ENCODE assay signal across 14 mouse cellular contexts in the genomic region with DNA sequence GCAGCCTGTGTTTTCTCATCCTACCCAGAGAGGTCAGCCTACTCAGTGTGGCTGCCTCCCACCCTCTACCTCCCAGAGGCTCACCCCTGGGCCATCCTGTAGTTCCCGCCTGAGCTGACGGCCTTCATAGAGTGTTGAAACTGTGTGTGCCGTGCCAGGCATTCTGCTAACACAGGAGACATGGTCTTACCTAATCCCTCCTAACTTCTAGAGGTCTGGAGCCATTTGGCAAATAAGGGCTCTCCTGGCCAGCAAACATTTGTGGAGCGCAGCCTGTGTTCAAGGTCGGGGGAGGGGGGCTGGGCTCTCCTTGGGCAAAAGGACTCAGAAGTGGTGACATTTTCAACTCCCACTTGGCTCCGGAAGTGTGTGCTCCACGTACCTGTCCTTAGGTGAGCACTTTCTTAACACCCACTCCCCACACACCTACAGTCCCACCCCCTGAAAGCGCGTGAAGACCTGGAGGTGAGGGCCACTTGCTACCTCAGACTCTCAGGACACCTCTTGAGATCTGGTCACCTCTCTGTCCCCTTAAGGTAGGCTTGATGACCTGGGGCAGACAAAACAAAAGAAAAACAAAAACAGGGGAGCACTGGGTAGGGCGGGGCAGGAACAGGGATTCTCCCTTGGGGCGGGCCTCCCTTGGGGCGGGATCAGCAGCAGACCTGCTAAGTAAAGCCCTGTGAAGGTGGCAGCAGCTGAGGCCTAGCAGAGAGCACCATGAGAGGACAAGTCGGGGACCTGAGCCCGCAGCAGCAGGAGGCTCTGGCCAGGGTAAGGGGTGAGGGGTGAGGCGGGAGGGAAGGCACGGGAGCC. TPM values are rescaled to one million over a fixed set of nuclear protein-coding genes. Genes with fewer than 3 reads are reported as not detected.
A peak's percentile ranks its signal among the peaks of the same experiment; 100 is the strongest.
DNase-seq lines count a peak whose midpoint lies in the region; ATAC-seq and TF ChIP-seq lines count a peak whose summit lies in the region.
"Had no signal": no experiment of that assay in that cellular context is flagged by ENCODE, and none has a peak within 500 bp of the region (broad histone marks: within the 10 kb centered on the region; RNA-seq: fewer than 3 reads in every experiment).

A gene (plus strand): TSS at position 337 of the 816 bp plus-strand sequence.

- no peak for TF ChIP-seq EP300 in heart, adult 2 months (IDR thresholded peaks at IDR 0.05; ENCODE audit: insufficient read depth, low read depth, low read length)

- H3K4me1 ChIP-seq in heart, embryonic 12.5 days (replicated peaks), result peaks cover 8% of the 10 kb centered on the region; the same call in 1 of the 2 replicates
- no peaks in the 10 kb centered on the region for H3K4me1 ChIP-seq in heart, adult 2 months (ENCODE audit: control insufficient read depth, insufficient read depth, low read length)
- H3K4me1 ChIP-seq in brown adipose tissue, adult 24 weeks (ENCODE audit: control insufficient read depth, insufficient read depth, insufficient read length, low read length), result no peaks in the 10 kb centered on the region
- 0 out of 2 replicates have a peak, but pooled peaks cover 4% of the 10 kb centered on the region for H3K4me1 ChIP-seq in stomach, embryonic 16.5 days (ENCODE audit: control insufficient read depth, insufficient read depth, low read length)
- H3K4me1 ChIP-seq: forebrain, embryonic 12.5 days; midbrain, embryonic 12.5 days had no signal

- no peak within 1 kb of the TSS for H3K27ac ChIP-seq in heart, embryonic 12.5 days (ENCODE audit: poor library complexity, severe bottlenecking)
- no peak within 1 kb of the TSS for H3K27ac ChIP-seq in heart, adult 2 months
- peak within 1 kb of the TSS; percentile 93 for H3K27ac ChIP-seq in brown adipose tissue, adult 24 weeks (replicated peaks; ENCODE audit: low read depth, low read length)
- H3K27ac ChIP-seq in stomach, embryonic 16.5 days (ENCODE audit: low read length), result no peak within 1 kb of the TSS
- H3K27ac ChIP-seq: forebrain, embryonic 12.5 days; midbrain, embryonic 12.5 days had no signal

- peaks cover 23% of the 10 kb centered on the region for H3K27me3 ChIP-seq in heart, embryonic 12.5 days (replicated peaks)
- no peaks in the 10 kb centered on the region; the same call in 1 of the 2 replicates for H3K27me3 ChIP-seq in heart, adult 2 months (ENCODE audit: control insufficient read depth, insufficient read depth, low read length)
- no peaks in the 10 kb centered on the region; the same call in 1 of the 2 replicates for H3K27me3 ChIP-seq in stomach, embryonic 16.5 days (ENCODE audit: control insufficient read depth, insufficient read depth, low read length)

- TF ChIP-seq CTCF in heart, adult 2 months (IDR thresholded peaks at IDR 0.05), result no peak

- TF ChIP-seq POLR2A in heart, adult 2 months (IDR thresholded peaks at IDR 0.05; ENCODE audit: insufficient read depth, low read depth, low read length), result no peak

- no peaks in the 10 kb centered on the region for H3K36me3 ChIP-seq in heart, embryonic 12.5 days
- H3K36me3 ChIP-seq in heart, adult 2 months (ENCODE audit: control insufficient read depth, insufficient read depth, low read length), result no peaks in the 10 kb centered on the region
- H3K36me3 ChIP-seq in stomach, embryonic 16.5 days (ENCODE audit: control insufficient read depth, insufficient read depth, low read length), result no peaks in the 10 kb centered on the region
- H3K36me3 ChIP-seq: forebrain, embryonic 12.5 days; midbrain, embryonic 12.5 days had no signal

- no peak for DNase-seq in heart, adult 2 months
- peak; percentile 85 to 90 for DNase-seq in lung, adult 18-20 months
- no peak for DNase-seq in right cerebral cortex, postnatal 25 days
- DNase-seq in cerebellum, adult 9-11 months, result no peak
- no peak for DNase-seq in cerebellum, adult 11 months
- DNase-seq: heart, postnatal 36 days; kidney, adult 8-10 months had no signal

- H3K9ac ChIP-seq in heart, embryonic 12.5 days, result no peak within 1 kb of the TSS
- H3K9ac ChIP-seq in heart, adult 2 months (ENCODE audit: low read depth, low read length), result no peak within 1 kb of the TSS
- H3K9ac ChIP-seq in stomach, embryonic 16.5 days (ENCODE audit: low read length), result peak within 1 kb of the TSS; percentile 35
- H3K9ac ChIP-seq: forebrain, embryonic 12.5 days; midbrain, embryonic 12.5 days had no signal

- 0 out of 2 replicates have a peak, but pooled peaks have one; percentile 15 for ATAC-seq in heart, embryonic 12.5 days (ENCODE audit: insufficient number of reproducible peaks, low FRiP score)
- ATAC-seq in stomach, embryonic 16.5 days (ENCODE audit: insufficient read depth, low FRiP score), result peak; percentile 38; the same call in 1 of the 2 replicates

- no peak within 1 kb of the TSS for H3K4me2 ChIP-seq in heart, embryonic 12.5 days
- H3K4me2 ChIP-seq in stomach, embryonic 16.5 days (ENCODE audit: low read depth, low read length), result no peak within 1 kb of the TSS
- H3K4me2 ChIP-seq: forebrain, embryonic 12.5 days; midbrain, embryonic 12.5 days had no signal

- no peaks in the 10 kb centered on the region for H3K9me3 ChIP-seq in heart, embryonic 12.5 days (replicated peaks)
- H3K9me3 ChIP-seq in stomach, embryonic 16.5 days (replicated peaks; ENCODE audit: control insufficient read depth, low read length), result no peaks in the 10 kb centered on the region
- H3K9me3 ChIP-seq: forebrain, embryonic 12.5 days; midbrain, embryonic 12.5 days had no signal

- no peaks in the 10 kb centered on the region for H3K79me2 ChIP-seq in heart, adult 2 months (replicated peaks; ENCODE audit: control insufficient read depth, insufficient read depth, low read length)

- intact Hi-C loops in heart, adult 2 months (cut with DNase I), result no loop called here

- 26% methylated on average over 16 of the region's 16 CpGs for WGBS in heart, embryonic 12.5 days
- WGBS in heart, adult 2 months, result 48% methylated on average over 16 of the region's 16 CpGs
- WGBS in stomach, embryonic 16.5 days, result 32% methylated on average over 16 of the region's 16 CpGs

- H3K4me3 ChIP-seq in heart, embryonic 12.5 days, result no peak within 1 kb of the TSS
- H3K4me3 ChIP-seq in heart, adult 2 months, result no peak within 1 kb of the TSS
- H3K4me3 ChIP-seq in brown adipose tissue, adult 24 weeks (ENCODE audit: insufficient read depth, low read depth, low read length), result peak within 1 kb of the TSS; percentile 35; the same call in 1 of the 2 replicates
- H3K4me3 ChIP-seq in stomach, embryonic 16.5 days (replicated peaks; ENCODE audit: low read length), result no peak within 1 kb of the TSS
- H3K4me3 ChIP-seq: forebrain, embryonic 12.5 days; midbrain, embryonic 12.5 days had no signal

RNA-seq across cellular contexts. Expression of the gene that starts here (rescaled TPM):
- polyA plus RNA-seq in heart, embryonic 12.5 days (2016; fragmentation: Nextera tagmentation; extraction: Ambion mirVana), result not detected in 2 replicates
- total RNA-seq in heart, adult 2 months (2021), result under 1 TPM; 0.14 to 0.47 TPM
- 0.32 and 0.57 TPM in 2 replicates for polyA plus RNA-seq in heart, adult 2 months (2012; rRNA removed)
- polyA plus RNA-seq in brown adipose tissue, adult 24 weeks (2012; ENCODE audit: insufficient read depth, insufficient read length, missing spikeins), result 7.4 and 17.2 TPM in 2 replicates
- polyA plus RNA-seq in stomach, embryonic 16.5 days (2015; fragmentation: Nextera tagmentation; extraction: Ambion mirVana), result 1.1 and 1.4 TPM in 2 replicates
- total RNA-seq: left cerebral cortex, postnatal 36 days had no signal
- polyA plus RNA-seq: forebrain, embryonic 12.5 days; midbrain, embryonic 12.5 days; neural tube, embryonic 11.5 days had no signal

Comparison
In these comparisons a context has a peak if more than half of its experiments do, and no peak if none do; other contexts are left out.
1. Peak in ATAC-seq in heart, embryonic 12.5 days; RNA of the gene not detected or under 1 TPM.
2. DNase-seq: peak in lung, adult 18-20 months (2 of 2); none in heart, adult 2 months (0 of 2), right cerebral cortex, postnatal 25 days (single experiment), cerebellum, adult 9-11 months (single experiment) and cerebellum, adult 11 months (single experiment).